Mouse (Mus musculus) E14TG2a.4 (cell line): ENCODE results near the gene Fmnl2.

Source experiments
- H3K27me3 ChIP-seq: 2 replicates; pipeline ENCODE4 v1.6.1; 2014; ENCODE audit warnings: low read length, control low read depth; ENCODE audit not compliant: insufficient read depth
- H3K36me3 ChIP-seq: 2 replicates; pipeline ENCODE4 v1.6.1; 2014; ENCODE audit warnings: low read length, control low read depth; ENCODE audit not compliant: insufficient read depth
- H3K4me1 ChIP-seq: replicated peaks from 2 replicates; pipeline ENCODE4 v1.6.1; 2014; ENCODE audit warnings: low read depth, low read length, control low read depth
- H3K4me3 ChIP-seq: replicated peaks from 2 replicates; pipeline ENCODE4 v1.5.1; 2014; ENCODE audit warnings: mild to moderate bottlenecking, low read length
- H3K9me3 ChIP-seq: 2 replicates; pipeline ENCODE4 v1.6.1; 2014; ENCODE audit warnings: low read length, control low read depth
- CTCF ChIP-seq: conservative IDR thresholded peaks from 2 replicates; pipeline ENCODE4 v1.5.1; 2014; ENCODE audit warnings: low read length
- NANOG ChIP-seq: IDR thresholded peaks from 2 replicates; pipeline ENCODE4 v1.6.1; 2014; ENCODE audit warnings: borderline replicate concordance, low read length, mixed read lengths
- POU5F1 ChIP-seq: IDR thresholded peaks from 2 replicates; pipeline ENCODE4 v1.6.1; 2014; ENCODE audit warnings: low read length, borderline replicate concordance

Gene Fmnl2

DNA sequence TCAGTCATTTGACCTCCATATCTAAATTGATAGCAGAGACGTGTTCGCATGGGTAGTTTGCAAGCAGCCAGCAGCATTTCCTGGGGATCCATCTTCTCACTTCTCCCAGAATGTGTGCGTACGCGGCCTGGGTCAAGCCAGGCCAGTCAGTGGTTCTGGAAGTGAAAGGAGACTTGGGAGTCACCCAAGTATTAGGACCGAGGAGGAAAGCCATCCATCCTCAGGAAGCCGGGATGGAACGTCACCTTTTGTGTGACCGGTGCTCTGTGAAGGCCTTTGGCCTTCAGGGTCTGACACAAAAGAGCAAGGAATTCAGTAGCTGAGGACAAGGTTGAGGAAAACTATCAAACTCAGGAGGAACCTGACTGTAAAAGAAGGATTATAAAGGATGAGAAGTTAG, 136.9 kb downstream of the Fmnl2 start:
- Histone ChIP-seq H3K36me3 (no peaks in the 10 kb centered on the region), H3K4me3 (no peak overlapping the region), H3K9me3 (no peaks in the 10 kb centered on the region), H3K27me3 (no peaks in the 10 kb centered on the region), H3K4me1 (peaks cover 28% of the 10 kb centered on the region)
- TF ChIP-seq CTCF: no peak
- no peak for TF ChIP-seq POU5F1
- no peak for TF ChIP-seq NANOG

DNA sequence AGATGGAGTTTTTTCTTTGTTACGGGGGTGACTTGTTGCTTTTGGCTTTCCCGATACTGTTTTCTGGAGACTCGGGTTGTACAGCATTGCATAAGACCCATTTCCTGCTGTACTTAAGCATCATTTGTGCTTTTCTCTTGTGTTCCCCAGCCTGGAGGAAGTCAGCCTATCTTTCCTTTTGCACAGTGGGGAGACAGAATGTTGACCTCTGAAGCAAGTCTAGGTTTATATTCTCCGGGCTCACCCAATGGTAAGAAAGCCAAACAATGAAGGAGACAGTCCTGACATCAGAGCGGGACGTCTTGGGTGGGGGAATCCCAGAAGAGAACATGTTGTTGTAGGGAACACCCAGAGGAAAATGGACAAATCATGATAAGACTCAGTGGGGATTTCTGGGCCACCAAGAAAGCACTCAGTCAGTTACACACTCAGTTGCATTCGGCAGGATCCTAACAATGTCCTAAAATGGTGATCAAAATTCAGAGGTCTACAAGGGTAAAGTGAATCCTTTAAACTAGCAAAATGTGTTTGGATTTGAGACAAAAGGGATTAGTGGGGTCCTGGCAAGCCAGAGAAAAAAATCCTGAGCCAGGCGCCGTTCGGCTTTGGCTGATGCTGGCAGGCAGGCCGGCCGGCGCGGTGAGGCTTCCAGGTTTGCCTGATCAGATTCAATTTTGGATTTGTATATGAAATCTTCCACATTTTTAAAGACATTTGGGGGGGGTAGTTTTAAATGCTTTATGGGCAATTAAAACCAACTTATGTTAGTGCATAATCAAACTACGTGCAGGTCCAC, 140.5 kb downstream of the Fmnl2 start:
- Histone ChIP-seq H3K4me3 (no peak overlapping the region), H3K27me3 (no peaks in the 10 kb centered on the region), H3K4me1 (peaks cover 16% of the 10 kb centered on the region), H3K9me3 (no peaks in the 10 kb centered on the region), H3K36me3 (no peaks in the 10 kb centered on the region)
- TF ChIP-seq CTCF: no peak
- no peak for TF ChIP-seq POU5F1
- TF ChIP-seq NANOG: no peak

DNA sequence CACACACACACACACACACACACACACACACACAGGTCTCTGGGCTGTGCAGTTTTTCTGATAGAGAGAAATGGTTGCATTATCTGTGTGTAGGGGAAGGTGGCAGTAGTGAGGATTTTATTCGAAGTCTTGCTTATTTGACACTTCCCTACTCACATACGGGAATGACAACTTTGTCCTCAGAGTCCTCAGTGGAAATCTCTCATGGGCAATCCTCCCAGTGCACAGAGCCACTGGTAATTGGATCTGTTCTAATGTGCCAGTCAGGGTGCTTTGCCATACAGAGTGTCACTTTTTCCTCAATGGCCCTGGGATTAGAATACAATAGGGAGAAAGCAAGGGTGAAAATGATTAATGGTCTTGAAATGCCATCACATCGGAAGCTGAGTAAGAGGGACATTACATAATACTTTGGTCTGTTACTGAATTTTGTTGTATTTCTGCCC, 141.9 kb downstream of the Fmnl2 start:
- H3K4me1 ChIP-seq: peaks cover 15% of the 10 kb centered on the region
- H3K4me3 ChIP-seq: no peak overlapping the region
- H3K9me3 ChIP-seq: no peaks in the 10 kb centered on the region
- no peaks in the 10 kb centered on the region for H3K27me3 ChIP-seq
- no peaks in the 10 kb centered on the region for H3K36me3 ChIP-seq
- TF ChIP-seq NANOG (no peak), CTCF (peak; percentile 12; the same call in 1 of the 2 replicates), POU5F1 (no peak)

DNA sequence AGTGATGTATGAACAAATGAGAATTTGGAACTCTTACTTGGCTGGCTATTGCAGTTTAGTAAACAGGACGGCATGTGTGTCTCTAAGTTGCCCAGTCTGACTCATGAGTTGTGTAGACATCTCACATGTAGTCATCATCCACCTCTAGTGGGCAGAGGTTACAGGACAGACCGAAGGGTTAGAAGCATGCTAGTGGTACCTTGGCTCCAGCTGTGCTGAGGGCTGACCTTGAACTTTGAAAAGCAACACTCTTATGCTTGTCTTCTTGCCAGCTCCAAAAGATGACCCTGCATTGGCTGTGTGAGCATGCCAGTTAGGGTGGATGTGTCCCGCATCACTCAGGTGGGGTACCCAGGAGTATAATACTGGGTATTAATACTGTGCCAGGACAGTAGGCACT, 142.8 kb downstream of the Fmnl2 start:
- H3K4me1 ChIP-seq: peaks cover 17% of the 10 kb centered on the region
- H3K9me3 ChIP-seq: no peaks in the 10 kb centered on the region
- H3K36me3 ChIP-seq: no peaks in the 10 kb centered on the region
- no peak overlapping the region for H3K4me3 ChIP-seq
- H3K27me3 ChIP-seq: no peaks in the 10 kb centered on the region
- TF ChIP-seq CTCF (no peak), NANOG (no peak), POU5F1 (no peak)

GRCm38 (mm10) chr2:53006161-53006560, 148.5 kb downstream of the Fmnl2 start:
- peaks cover 19% of the 10 kb centered on the region for H3K4me1 ChIP-seq
- no peak overlapping the region for H3K4me3 ChIP-seq
- no peaks in the 10 kb centered on the region for H3K36me3 ChIP-seq
- H3K9me3 ChIP-seq: no peaks in the 10 kb centered on the region
- no peaks in the 10 kb centered on the region for H3K27me3 ChIP-seq
- no peak for TF ChIP-seq POU5F1
- TF ChIP-seq NANOG: no peak
- no peak for TF ChIP-seq CTCF

GRCm38 (mm10) chr2:53007142-53007541, 149.5 kb downstream of the Fmnl2 start:
- Histone ChIP-seq H3K27me3 (no peaks in the 10 kb centered on the region), H3K36me3 (no peaks in the 10 kb centered on the region), H3K4me1 (peaks cover 19% of the 10 kb centered on the region), H3K4me3 (no peak overlapping the region), H3K9me3 (no peaks in the 10 kb centered on the region)
- TF ChIP-seq CTCF: peak; percentile 66
- no peak for TF ChIP-seq POU5F1
- no peak for TF ChIP-seq NANOG

- H3K27me3 ChIP-seq: no peaks in the 10 kb centered on the region
- no peaks in the 10 kb centered on the region for H3K36me3 ChIP-seq
- no peak overlapping the region for H3K4me3 ChIP-seq
- H3K4me1 ChIP-seq: no peaks in the 10 kb centered on the region
- TF ChIP-seq NANOG (no peak), CTCF (no peak), POU5F1 (no peak)
- no peaks in the 10 kb centered on the region for H3K9me3 ChIP-seq
Measured at GRCm38 (mm10) chr2:53013051-53013450, 155.4 kb downstream of the Fmnl2 start.

DNA sequence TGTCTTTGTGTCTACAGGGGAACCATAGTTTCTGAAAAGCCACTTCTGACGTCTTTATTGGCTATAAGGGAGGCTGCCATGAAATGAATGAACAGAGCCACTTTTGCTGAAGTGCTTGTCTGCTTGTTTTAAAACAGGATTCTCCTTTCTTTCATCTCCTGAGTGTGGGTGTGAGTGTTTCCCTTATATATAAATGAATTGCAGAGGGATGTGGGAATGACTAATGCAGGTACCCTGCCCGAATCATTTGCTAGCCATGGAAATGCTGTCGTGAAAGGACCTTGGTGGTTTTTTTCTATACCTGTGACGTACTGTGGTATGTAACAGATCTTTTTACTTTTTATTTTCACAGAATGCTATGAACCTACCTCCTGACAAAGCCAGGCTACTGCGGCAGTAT, 156.8 kb downstream of the Fmnl2 start:
- Histone ChIP-seq H3K4me1 (no peaks in the 10 kb centered on the region), H3K9me3 (no peaks in the 10 kb centered on the region), H3K4me3 (no peak overlapping the region), H3K27me3 (no peaks in the 10 kb centered on the region), H3K36me3 (no peaks in the 10 kb centered on the region)
- TF ChIP-seq POU5F1: no peak
- TF ChIP-seq CTCF: no peak
- TF ChIP-seq NANOG: no peak
